Mouse (Mus musculus) cerebellum, adult 2 months (tissue): Measurements from ENCODE around the gene Prss30.

ENCODE experiments used
- CTCF ChIP-seq: fragments of 200-500 bp; IDR thresholded peaks from 2 replicates; pipeline ENCODE4 v1.5.1; 2011; ENCODE audit warnings: low read depth, mild to moderate bottlenecking, control low read depth, low read length, moderate library complexity, borderline replicate concordance; ENCODE audit not compliant: insufficient read depth
- POLR2A ChIP-seq: fragments of 200-500 bp; IDR thresholded peaks from 2 replicates; pipeline ENCODE4 v1.6.1; 2011; ENCODE audit warnings: low read length, control low read depth, borderline replicate concordance; ENCODE audit not compliant: insufficient read depth

- no peak for TF ChIP-seq CTCF
- no peak for TF ChIP-seq POLR2A
Observed at GRCm38 (mm10) chr17:23971315-23971714, 9.1 kb downstream of the Prss30 start.
